Mouse (Mus musculus) mouse trophoblast stem cell (cell line): ENCODE results near the gene Thap2.

Experiments used
- in situ Hi-C, 2 experiments: fragments of 300-500 bp; cut with MseI, MboI; formaldehyde crosslinking; loops; 2 replicates in 1 of 2; 3 replicates in 1 of 2; pipeline ENCODE4 v1.15.1; 2025

Gene Thap2

GRCm38 (mm10) chr10:115384221-115385017, at the start of gene Thap2, which contains the start of gene Zfc3h1:
TSS of gene Thap2 (minus strand) at chr10:115384443.
TSS of gene Zfc3h1 (plus strand) at chr10:115384959.
- in situ Hi-C loops = no loop called here

GRCm38 (mm10) chr10:115425351-115425750, 41.1 kb upstream of the Thap2 start:
- in situ Hi-C loops = no loop called here

- in situ Hi-C loops = no loop called here
Measured at GRCm38 (mm10) chr10:115421976-115422375, 37.7 kb upstream of the Thap2 start.

- in situ Hi-C loops = no loop called here
Measured at GRCm38 (mm10) chr10:115414056-115414455, 29.8 kb upstream of the Thap2 start.

GRCm38 (mm10) chr10:115413496-115413895, 29.3 kb upstream of the Thap2 start:
- in situ Hi-C loops = no loop called here

- in situ Hi-C loops = no loop called here
Measured at GRCm38 (mm10) chr10:115406393-115406792, 22.1 kb upstream of the Thap2 start.

GRCm38 (mm10) chr10:115391896-115392295, 7.7 kb upstream of the Thap2 start:
- in situ Hi-C loops = no loop called here

- in situ Hi-C loops = no loop called here
Measured at GRCm38 (mm10) chr10:115391076-115391475, 6.8 kb upstream of the Thap2 start.

- in situ Hi-C loops = no loop called here
Measured at GRCm38 (mm10) chr10:115387891-115388290, 3.6 kb upstream of the Thap2 start.

GRCm38 (mm10) chr10:115385018-115386002, 1.1 kb upstream of the Thap2 start:
- in situ Hi-C loops = no loop called here

- in situ Hi-C loops = no loop called here
Measured at GRCm38 (mm10) chr10:115383644-115384220, 511 bp downstream of the Thap2 start.

- in situ Hi-C loops = no loop called here
Measured at GRCm38 (mm10) chr10:115382846-115383643, 1.2 kb downstream of the Thap2 start.

- in situ Hi-C loops = no loop called here
Measured at GRCm38 (mm10) chr10:115381506-115382084, 2.6 kb downstream of the Thap2 start.

- in situ Hi-C loops = no loop called here
Measured at GRCm38 (mm10) chr10:115363151-115363550, 21.1 kb downstream of the Thap2 start.

- in situ Hi-C loops = no loop called here
Measured at GRCm38 (mm10) chr10:115362623-115362964, 21.6 kb downstream of the Thap2 start.

GRCm38 (mm10) chr10:115361840-115362622, 22.2 kb downstream of the Thap2 start, which contains the start of gene Tmem19:
TSS of gene Tmem19 (minus strand) at chr10:115362501.
- in situ Hi-C loops = no loop called here

GRCm38 (mm10) chr10:115359066-115359465, 25.2 kb downstream of the Thap2 start:
- in situ Hi-C loops = no loop called here

- in situ Hi-C loops = no loop called here
Measured at GRCm38 (mm10) chr10:115358216-115358919, 25.9 kb downstream of the Thap2 start.

- in situ Hi-C loops = no loop called here
Measured at GRCm38 (mm10) chr10:115356106-115356505, 28.1 kb downstream of the Thap2 start.
